12 mouse cellular contexts compared by ENCODE assay signal in genomic region chr13:56658931-56659330, GRCm38 (mm10).
"Had no signal": no experiment of that assay in that cellular context is flagged by ENCODE, and none has a peak within 500 bp of the region (broad histone marks: within the 10 kb centered on the region; RNA-seq: fewer than 3 reads in every experiment).

No protein-coding gene starts in this region.

- H3K9me3 ChIP-seq: intestine, embryonic 15.5 days; limb, embryonic 13.5 days; midbrain, embryonic 10.5 days; neural tube, embryonic 15.5 days had no signal

- H3K9ac ChIP-seq: intestine, embryonic 15.5 days; limb, embryonic 13.5 days; liver, embryonic 14.5 days; neural tube, embryonic 15.5 days had no signal

- H3K36me3 ChIP-seq: intestine, embryonic 15.5 days; limb, embryonic 13.5 days; midbrain, embryonic 10.5 days; neural tube, embryonic 15.5 days had no signal

- H3K27me3 ChIP-seq: intestine, embryonic 15.5 days; limb, embryonic 13.5 days; neural tube, embryonic 15.5 days had no signal

- DNase-seq: kidney, adult 18-20 months; kidney, postnatal 14 days; midbrain, embryonic 14.5 days; right cerebral cortex, adult 18-20 months; right cerebral cortex, postnatal 25 days; thymus, postnatal 14 days had no signal

- H3K27ac ChIP-seq: intestine, embryonic 15.5 days; limb, embryonic 13.5 days; liver, embryonic 14.5 days; neural tube, embryonic 15.5 days had no signal

- H3K4me1 ChIP-seq: neural tube, embryonic 15.5 days had no signal

- H3K4me3 ChIP-seq: intestine, embryonic 15.5 days; limb, embryonic 13.5 days; midbrain, embryonic 10.5 days; myocyte; neural tube, embryonic 15.5 days had no signal

- H3K4me2 ChIP-seq: intestine, embryonic 15.5 days; limb, embryonic 13.5 days; neural tube, embryonic 15.5 days had no signal
